Mouse (Mus musculus): ENCODE results near the gene Zcchc17. TPM values are rescaled to one million over a fixed set of nuclear protein-coding genes. Genes with fewer than 3 reads are reported as not detected.

Gene Zcchc17
- polyA plus RNA-seq, 1 experiment from 2014 or later: 47.9 TPM

GRCm38 (mm10) chr4:130298877-130299628 lies 60.7 kb downstream of the Zcchc17 start:
- 57% methylated on average over 11 of the region's 11 CpGs for WGBS
- no peak; the same call in 1 of the 2 replicates for ATAC-seq (ENCODE audit: insufficient number of reproducible peaks, insufficient read depth, low FRiP score, low read depth)
- Histone ChIP-seq H3K4me3 (ENCODE audit: control insufficient read depth in 1 of 2, insufficient read depth in 1 of 2, low read depth in 1 of 2, low read length in 2 of 2) (no peak overlapping the region), H3K4me1 (ENCODE audit: control insufficient read depth in 2 of 2, insufficient read depth in 2 of 2, low read length in 2 of 2) (peaks cover 20 to 24% of the 10 kb centered on the region in 2 experiments), H3K36me3 (ENCODE audit: control insufficient read depth, insufficient read depth, low read length) (no peaks in the 10 kb centered on the region), H3K27me3 (ENCODE audit: control insufficient read depth, insufficient read depth, low read length) (no peaks in the 10 kb centered on the region), H3K27ac (replicated peaks in 1 of 2; ENCODE audit: control insufficient read depth in 1 of 2, insufficient read depth in 1 of 2, low read depth in 2 of 2, low read length in 2 of 2) (peak overlapping the region; percentile 8 to 51; a peak in 1 of 4 replicates), H3K9ac (ENCODE audit: low read length) (peak overlapping the region; percentile 48), H3K4me2 (ENCODE audit: low read length) (no peak overlapping the region), H3K9me3 (ENCODE audit: control insufficient read depth, low read length) (no peaks in the 10 kb centered on the region)

GRCm38 (mm10) chr4:130297123-130297529 lies 62.6 kb downstream of the Zcchc17 start:
- no peak for ATAC-seq (ENCODE audit: insufficient number of reproducible peaks, insufficient read depth, low FRiP score, low read depth)

GRCm38 (mm10) chr4:130296243-130296965 lies 63.3 kb downstream of the Zcchc17 start:
- Histone ChIP-seq H3K36me3 (ENCODE audit: control insufficient read depth, insufficient read depth, low read length) (no peaks in the 10 kb centered on the region), H3K9me3 (ENCODE audit: control insufficient read depth, low read length) (no peaks in the 10 kb centered on the region), H3K4me3 (ENCODE audit: control insufficient read depth in 1 of 2, insufficient read depth in 1 of 2, low read depth in 1 of 2, low read length in 2 of 2) (no peak overlapping the region), H3K27ac (replicated peaks in 1 of 2; ENCODE audit: control insufficient read depth in 1 of 2, insufficient read depth in 1 of 2, low read depth in 2 of 2, low read length in 2 of 2) (no peak overlapping the region), H3K4me1 (ENCODE audit: control insufficient read depth in 2 of 2, insufficient read depth in 2 of 2, low read length in 2 of 2) (peaks cover 16 to 20% of the 10 kb centered on the region in 2 experiments), H3K4me2 (ENCODE audit: low read length) (no peak overlapping the region), H3K9ac (ENCODE audit: low read length) (no peak overlapping the region), H3K27me3 (ENCODE audit: control insufficient read depth, insufficient read depth, low read length) (no peaks in the 10 kb centered on the region)
- no peak for ATAC-seq (ENCODE audit: insufficient number of reproducible peaks, insufficient read depth, low FRiP score, low read depth)
- whole genome bisulfite sequencing: 81% methylated on average over 13 of the region's 13 CpGs

More at GRCm38 (mm10) chr4:130297123-130297529, 62.6 kb downstream of the Zcchc17 start:
- Histone ChIP-seq H3K4me2 (ENCODE audit: low read length) (no peak overlapping the region; the same call in 1 of the 2 replicates), H3K27me3 (ENCODE audit: control insufficient read depth, insufficient read depth, low read length) (no peaks in the 10 kb centered on the region), H3K4me1 (ENCODE audit: control insufficient read depth in 2 of 2, insufficient read depth in 2 of 2, low read length in 2 of 2) (peaks cover 16 to 21% of the 10 kb centered on the region in 2 experiments), H3K9me3 (ENCODE audit: control insufficient read depth, low read length) (no peaks in the 10 kb centered on the region), H3K9ac (ENCODE audit: low read length) (no peak overlapping the region), H3K27ac (replicated peaks in 1 of 2; ENCODE audit: control insufficient read depth in 1 of 2, insufficient read depth in 1 of 2, low read depth in 2 of 2, low read length in 2 of 2) (no peak overlapping the region), H3K36me3 (ENCODE audit: control insufficient read depth, insufficient read depth, low read length) (no peaks in the 10 kb centered on the region), H3K4me3 (ENCODE audit: control insufficient read depth in 1 of 2, insufficient read depth in 1 of 2, low read depth in 1 of 2, low read length in 2 of 2) (no peak overlapping the region)
- WGBS: 15% methylated on average over 13 of the region's 13 CpGs

- 50% methylated on average over 23 of the region's 23 CpGs for WGBS
- H3K4me3 ChIP-seq (ENCODE audit: control insufficient read depth in 1 of 2, insufficient read depth in 1 of 2, low read depth in 1 of 2, low read length in 2 of 2): no peak overlapping the region
- H3K9me3 ChIP-seq (ENCODE audit: control insufficient read depth, low read length): no peaks in the 10 kb centered on the region
- no peaks in the 10 kb centered on the region for H3K36me3 ChIP-seq (ENCODE audit: control insufficient read depth, insufficient read depth, low read length)
- peaks cover 16 to 20% of the 10 kb centered on the region in 2 experiments for H3K4me1 ChIP-seq (ENCODE audit: control insufficient read depth in 2 of 2, insufficient read depth in 2 of 2, low read length in 2 of 2)
- H3K9ac ChIP-seq (ENCODE audit: low read length): peak overlapping the region; percentile 28; the same call in 1 of the 2 replicates
- no peaks in the 10 kb centered on the region for H3K27me3 ChIP-seq (ENCODE audit: control insufficient read depth, insufficient read depth, low read length)
- ATAC-seq (ENCODE audit: insufficient number of reproducible peaks, insufficient read depth, low FRiP score, low read depth): no peak
- 0 out of 4 replicates have a peak overlapping the region, but pooled peaks of 1 of the 2 experiments have one; percentile 8 for H3K27ac ChIP-seq (replicated peaks in 1 of 2; ENCODE audit: control insufficient read depth in 1 of 2, insufficient read depth in 1 of 2, low read depth in 2 of 2, low read length in 2 of 2)
- peak overlapping the region; percentile 19 for H3K4me2 ChIP-seq (ENCODE audit: low read length)
These were observed 64.5 kb downstream of the Zcchc17 start for GRCm38 (mm10) chr4:130295047-130295745.

GRCm38 (mm10) chr4:130294513-130294912 lies 65.2 kb downstream of the Zcchc17 start:
- H3K36me3 ChIP-seq (ENCODE audit: control insufficient read depth, insufficient read depth, low read length): no peaks in the 10 kb centered on the region
- H3K9me3 ChIP-seq (ENCODE audit: control insufficient read depth, low read length): no peaks in the 10 kb centered on the region
- H3K4me2 ChIP-seq (ENCODE audit: low read length): no peak overlapping the region
- no peak for ATAC-seq (ENCODE audit: insufficient number of reproducible peaks, insufficient read depth, low FRiP score, low read depth)
- H3K27ac ChIP-seq (replicated peaks in 1 of 2; ENCODE audit: control insufficient read depth in 1 of 2, insufficient read depth in 1 of 2, low read depth in 2 of 2, low read length in 2 of 2): no peak overlapping the region
- whole genome bisulfite sequencing: 74% methylated on average over 8 of the region's 8 CpGs
- no peak overlapping the region for H3K4me3 ChIP-seq (ENCODE audit: control insufficient read depth in 1 of 2, insufficient read depth in 1 of 2, low read depth in 1 of 2, low read length in 2 of 2)
- no peak overlapping the region for H3K9ac ChIP-seq (ENCODE audit: low read length)
- peaks cover 12 to 15% of the 10 kb centered on the region in 2 experiments for H3K4me1 ChIP-seq (ENCODE audit: control insufficient read depth in 2 of 2, insufficient read depth in 2 of 2, low read length in 2 of 2)
- no peaks in the 10 kb centered on the region for H3K27me3 ChIP-seq (ENCODE audit: control insufficient read depth, insufficient read depth, low read length)

- Histone ChIP-seq H3K4me3 (ENCODE audit: control insufficient read depth in 1 of 2, insufficient read depth in 1 of 2, low read depth in 1 of 2, low read length in 2 of 2) (no peak overlapping the region), H3K4me2 (ENCODE audit: low read length) (no peak overlapping the region), H3K27me3 (ENCODE audit: control insufficient read depth, insufficient read depth, low read length) (no peaks in the 10 kb centered on the region), H3K27ac (replicated peaks in 1 of 2; ENCODE audit: control insufficient read depth in 1 of 2, insufficient read depth in 1 of 2, low read depth in 2 of 2, low read length in 2 of 2) (no peak overlapping the region), H3K9me3 (ENCODE audit: control insufficient read depth, low read length) (no peaks in the 10 kb centered on the region), H3K36me3 (ENCODE audit: control insufficient read depth, insufficient read depth, low read length) (no peaks in the 10 kb centered on the region), H3K4me1 (ENCODE audit: control insufficient read depth in 2 of 2, insufficient read depth in 2 of 2, low read length in 2 of 2) (peaks cover 5 to 9% of the 10 kb centered on the region in 2 experiments; a peak in 3 of 4 replicates), H3K9ac (ENCODE audit: low read length) (no peak overlapping the region)
- WGBS: 1% methylated on average over 4 of the region's 4 CpGs
- ATAC-seq (ENCODE audit: insufficient number of reproducible peaks, insufficient read depth, low FRiP score, low read depth): 0 out of 2 replicates have a peak, but pooled peaks have one; percentile 36
These were observed 67.5 kb downstream of the Zcchc17 start for GRCm38 (mm10) chr4:130292271-130292670.

- Histone ChIP-seq H3K27ac (replicated peaks in 1 of 2; ENCODE audit: control insufficient read depth in 1 of 2, insufficient read depth in 1 of 2, low read depth in 2 of 2, low read length in 2 of 2) (no peak overlapping the region), H3K9ac (ENCODE audit: low read length) (no peak overlapping the region), H3K9me3 (ENCODE audit: control insufficient read depth, low read length) (no peaks in the 10 kb centered on the region), H3K4me3 (ENCODE audit: control insufficient read depth in 1 of 2, insufficient read depth in 1 of 2, low read depth in 1 of 2, low read length in 2 of 2) (no peak overlapping the region), H3K4me2 (ENCODE audit: low read length) (no peak overlapping the region), H3K36me3 (ENCODE audit: control insufficient read depth, insufficient read depth, low read length) (no peaks in the 10 kb centered on the region), H3K27me3 (ENCODE audit: control insufficient read depth, insufficient read depth, low read length) (0 out of 2 replicates have a peak, but pooled peaks cover 4% of the 10 kb centered on the region), H3K4me1 (ENCODE audit: control insufficient read depth in 2 of 2, insufficient read depth in 2 of 2, low read length in 2 of 2) (0 out of 4 replicates have a peak, but pooled peaks cover 2 to 4% of the 10 kb centered on the region in 2 experiments)
- 87% methylated on average over 3 of the region's 3 CpGs for WGBS
- ATAC-seq (ENCODE audit: insufficient number of reproducible peaks, insufficient read depth, low FRiP score, low read depth): no peak
These were observed 69.9 kb downstream of the Zcchc17 start for GRCm38 (mm10) chr4:130289824-130290223.

Data from heart, embryonic 14.5 days (tissue).